Mouse (Mus musculus) CH12F3 (cell line): ENCODE results near the gene A4galt.
"Not testable (repeated sequence)": the region's sequence is repeated elsewhere in the genome, so short reads cannot be mapped to it uniquely, and the experiment has no call there.

Experiments used
- in situ Hi-C: fragments of 300-500 bp; cut with MboI; formaldehyde crosslinking; loops from 2 replicates; pipeline ENCODE4 v1.14.3; 2020; ENCODE audit warnings: low sequenced_read_pairs

A4galt gene

DNA sequence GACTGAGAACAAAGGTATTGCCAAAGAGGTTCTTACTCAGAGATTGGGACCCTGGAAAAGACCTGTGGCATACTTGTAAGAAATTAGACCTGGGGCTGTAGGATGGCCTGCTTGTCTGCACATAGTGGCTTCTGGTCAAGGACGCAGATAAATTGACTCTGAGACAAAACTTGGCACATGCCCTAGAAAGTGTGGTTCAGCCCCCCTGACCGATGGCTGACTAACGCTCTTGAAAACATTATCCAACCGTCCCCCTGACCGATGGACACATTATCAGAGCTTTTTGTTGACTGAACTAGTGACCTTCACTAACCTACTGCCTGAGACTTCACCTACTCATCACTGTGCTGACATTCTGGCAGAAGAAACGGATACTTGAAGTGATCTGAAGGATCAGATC is 18.4 kb upstream of the A4galt start:
- in situ Hi-C loops = not testable (repeated sequence)

DNA sequence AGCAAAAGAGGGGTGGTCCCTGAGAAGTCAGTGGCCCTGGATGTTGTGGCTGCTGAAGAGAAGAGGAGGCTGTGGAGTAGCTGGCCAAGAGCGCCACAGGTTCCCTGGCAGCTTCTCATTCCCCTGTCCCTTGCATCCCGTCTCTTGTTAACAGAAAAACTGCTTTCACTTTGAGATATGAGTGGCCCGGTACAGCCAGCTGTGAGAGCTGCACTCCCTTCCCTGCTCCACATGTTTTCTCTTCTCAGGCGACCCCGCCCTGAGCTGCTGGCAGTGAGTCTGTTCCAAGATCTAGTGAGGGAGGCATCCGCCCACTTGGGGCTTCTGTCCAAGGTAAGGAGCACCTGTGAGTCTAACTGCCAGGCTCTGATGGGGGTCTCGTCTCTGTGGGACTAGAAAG is 16.9 kb upstream of the A4galt start:
- in situ Hi-C loops = not testable (repeated sequence)

DNA sequence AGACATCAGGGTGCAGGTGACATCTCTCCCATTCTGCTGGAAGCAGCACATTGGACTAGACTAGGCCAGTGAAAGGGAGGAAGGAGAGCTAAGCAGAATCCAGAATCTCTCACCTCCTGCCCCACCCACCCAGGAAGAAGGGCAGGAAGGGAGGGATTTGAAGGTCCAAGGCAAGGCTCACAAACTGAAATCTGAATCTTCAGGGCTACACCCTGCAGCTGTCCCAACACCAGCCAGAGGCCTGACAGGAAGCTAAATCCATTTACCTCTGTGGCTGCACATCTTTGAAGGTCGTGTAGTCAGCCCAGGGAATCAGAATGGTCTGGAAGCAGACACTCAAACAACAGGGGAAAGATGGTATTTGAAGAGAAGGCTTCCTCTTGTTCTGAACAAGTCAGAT is 13.7 kb upstream of the A4galt start:
- in situ Hi-C loops = no loop called here

DNA sequence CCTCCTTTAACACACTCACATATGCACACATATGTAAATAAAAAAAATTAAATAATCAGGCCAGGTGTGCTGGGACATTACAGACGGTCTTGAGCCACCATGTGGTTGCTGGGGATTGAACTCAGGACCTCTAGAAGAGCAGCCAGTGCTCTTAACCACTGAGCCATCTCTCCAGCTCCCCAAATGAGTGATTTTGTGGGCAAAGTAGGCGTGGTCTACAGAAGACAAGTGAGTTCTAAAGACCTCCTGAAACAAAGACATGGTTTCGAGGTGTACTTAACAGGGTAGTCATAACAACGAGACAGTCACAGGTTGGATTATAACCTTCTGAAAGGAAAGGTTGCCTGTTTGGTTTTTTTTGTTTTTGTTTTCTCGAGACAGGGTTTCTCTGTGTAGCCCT is 11.8 kb upstream of the A4galt start:
- in situ Hi-C loops = no loop called here

DNA sequence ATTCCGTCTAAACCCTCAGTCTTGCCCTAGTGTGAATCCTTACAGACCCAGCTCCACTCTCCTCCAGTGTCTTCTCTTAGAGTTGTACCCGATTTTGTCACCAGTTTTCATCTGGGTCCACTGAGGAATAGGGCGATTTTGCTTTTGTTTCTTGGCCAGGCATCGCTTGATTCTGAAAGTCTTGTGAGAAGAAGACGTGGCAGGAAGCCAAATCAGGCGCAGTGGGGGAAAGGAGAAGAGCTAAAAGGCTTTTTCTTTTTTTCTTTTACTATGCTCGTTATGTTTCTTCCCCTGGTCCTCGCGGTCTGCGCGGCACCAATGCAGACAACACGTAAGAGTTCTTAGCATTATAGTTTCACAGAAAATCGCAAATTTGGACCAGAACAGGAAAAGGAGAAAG is 6.3 kb upstream of the A4galt start:
- in situ Hi-C loops = no loop called here

DNA sequence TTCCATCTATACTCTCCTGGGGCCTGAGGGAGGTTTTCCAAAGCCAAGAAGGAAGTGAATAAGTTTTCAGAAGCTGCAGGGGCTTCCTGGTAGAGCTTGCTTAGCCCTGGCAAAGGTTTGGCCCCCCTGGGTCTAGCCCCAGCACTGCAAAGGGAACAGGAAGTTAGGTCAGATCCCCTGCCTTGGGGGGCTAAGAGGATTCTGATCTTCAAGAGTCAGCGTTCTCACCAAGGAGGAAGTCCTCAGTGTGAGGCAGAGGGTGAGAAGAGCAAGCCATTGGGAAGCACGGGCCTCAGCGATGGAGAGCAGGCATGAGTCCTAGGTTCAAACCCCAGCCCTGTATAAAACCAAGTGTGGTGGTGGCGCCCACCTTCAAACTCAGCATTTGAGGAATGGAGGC is 4.9 kb upstream of the A4galt start:
- in situ Hi-C loops = no loop called here

DNA sequence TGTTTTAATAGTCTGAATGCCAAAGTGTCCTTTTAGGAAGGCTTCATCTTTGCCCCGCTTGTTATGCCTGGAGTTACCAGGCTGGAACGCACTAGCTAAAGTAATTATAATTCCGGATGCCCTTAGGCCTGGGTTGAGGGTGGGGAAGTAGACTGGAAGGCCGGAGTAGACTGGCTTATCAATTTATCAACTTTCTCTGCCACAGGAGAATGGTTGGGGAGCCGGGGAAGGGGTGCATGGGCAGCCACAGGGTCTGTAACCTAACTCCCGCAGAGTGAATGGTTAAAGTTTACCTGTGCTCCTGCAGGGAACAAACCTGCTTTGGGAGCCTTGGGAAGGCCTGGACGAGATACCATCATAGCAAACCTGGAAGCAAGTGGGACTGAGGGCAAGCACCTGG is 4.4 kb upstream of the A4galt start:
- in situ Hi-C loops = no loop called here

DNA sequence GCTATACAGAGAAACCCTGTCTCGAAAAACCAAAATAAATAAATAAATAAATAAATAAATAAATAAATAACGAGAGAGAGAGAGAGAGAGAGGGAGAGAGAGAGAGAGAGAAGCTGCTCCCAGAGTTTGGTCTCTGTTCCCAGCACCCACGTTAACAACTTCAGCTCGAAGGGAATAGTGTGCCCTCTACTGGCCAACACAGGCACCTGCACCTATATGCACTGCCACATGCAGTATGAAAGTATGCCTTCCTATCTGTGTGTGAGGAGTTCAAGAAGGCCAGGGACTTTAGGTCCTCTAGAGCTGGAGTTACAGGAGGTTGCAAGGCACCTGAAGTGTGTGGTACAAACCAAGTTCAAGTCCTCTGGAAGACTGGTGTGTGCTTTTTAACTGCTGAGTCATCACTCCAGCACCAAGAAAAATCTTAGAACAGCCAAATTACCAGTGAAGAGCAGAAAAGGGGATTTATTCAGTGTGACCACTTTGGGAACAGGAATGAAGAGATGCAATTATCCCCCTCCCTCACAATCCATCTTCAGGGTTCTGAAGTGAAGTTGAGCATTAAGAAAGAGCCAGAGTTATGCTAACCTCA is 3.7 kb upstream of the A4galt start:
- in situ Hi-C loops = no loop called here

DNA sequence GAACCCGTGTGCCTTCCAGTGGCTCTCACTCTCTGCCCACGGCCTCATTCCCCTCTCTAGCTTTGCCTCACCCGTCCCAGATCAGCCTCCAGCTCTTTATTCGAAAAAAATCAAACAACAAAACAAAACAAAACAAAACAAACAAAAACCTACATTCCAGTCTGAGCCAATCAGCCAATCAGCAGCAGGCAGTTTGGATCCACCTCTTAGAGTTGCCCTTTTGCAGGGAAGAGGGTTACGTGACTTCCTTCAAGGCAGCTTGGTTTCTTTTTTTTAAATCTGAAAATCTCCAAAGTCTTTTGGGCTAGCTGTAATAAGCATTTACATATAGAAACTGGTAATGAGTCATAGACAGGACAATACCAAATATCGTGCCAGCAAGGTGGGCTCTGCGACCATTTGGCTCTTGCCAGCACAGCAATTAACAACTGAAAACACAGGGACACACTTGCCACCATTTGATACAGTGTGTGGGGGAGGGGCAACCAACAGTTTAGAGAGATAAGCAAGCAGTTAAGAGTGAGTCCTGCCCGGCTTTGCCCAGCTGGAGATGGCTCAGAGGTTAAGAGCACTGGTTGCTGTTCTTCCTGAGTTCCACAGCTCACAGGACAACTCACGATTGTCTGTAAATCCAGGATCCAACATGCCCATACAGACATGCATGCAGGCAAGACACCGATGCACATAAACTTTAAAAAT is 2.9 kb upstream of the A4galt start:
- in situ Hi-C loops = no loop called here

DNA sequence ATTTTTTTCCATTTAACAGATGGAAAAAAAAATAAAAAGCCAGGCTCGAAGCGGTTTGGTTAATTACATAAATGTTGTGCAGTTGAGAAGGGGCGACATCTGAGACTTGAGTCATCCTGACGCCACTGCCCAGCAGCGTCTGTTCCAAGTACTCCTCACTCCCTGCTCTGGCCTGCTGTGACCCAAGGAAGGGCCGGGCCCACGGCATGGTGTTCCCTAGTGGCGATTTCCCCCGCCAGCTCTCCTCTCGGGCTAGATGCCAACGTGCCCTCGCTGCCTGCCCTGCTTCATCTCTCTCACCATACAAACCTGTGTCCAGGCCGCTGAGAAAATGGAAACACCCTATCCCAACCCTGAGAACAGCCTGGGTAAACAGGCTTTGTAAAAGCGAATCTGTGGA is 486 bp upstream of the A4galt start:
- in situ Hi-C loops = no loop called here

DNA sequence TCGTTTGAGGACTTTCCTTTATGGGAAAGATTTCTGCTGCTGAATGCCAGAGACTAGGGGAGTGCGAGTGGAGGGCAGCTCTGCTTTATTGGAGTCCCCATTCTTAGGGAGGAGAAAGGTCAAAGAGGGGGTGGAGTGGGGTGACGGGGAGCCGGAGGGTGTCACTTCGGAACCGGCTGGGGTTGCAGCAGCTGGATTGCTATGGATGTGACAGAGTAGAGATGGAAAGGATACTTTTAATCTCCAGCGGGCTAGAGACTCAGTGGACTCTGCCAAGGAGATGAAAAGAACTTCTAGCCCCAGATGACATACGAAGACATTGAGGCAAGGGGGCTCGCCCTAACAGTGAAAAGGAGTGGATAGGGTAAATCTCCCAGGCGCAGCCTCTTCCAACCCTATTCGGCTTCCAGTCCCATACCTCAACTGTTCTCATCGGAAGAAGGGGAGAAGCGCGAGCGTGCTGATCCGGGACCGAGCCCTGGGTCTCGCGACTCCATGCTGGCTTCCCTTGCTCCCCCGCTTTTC is 861 bp downstream of the A4galt start:
- in situ Hi-C loops = no loop called here

DNA sequence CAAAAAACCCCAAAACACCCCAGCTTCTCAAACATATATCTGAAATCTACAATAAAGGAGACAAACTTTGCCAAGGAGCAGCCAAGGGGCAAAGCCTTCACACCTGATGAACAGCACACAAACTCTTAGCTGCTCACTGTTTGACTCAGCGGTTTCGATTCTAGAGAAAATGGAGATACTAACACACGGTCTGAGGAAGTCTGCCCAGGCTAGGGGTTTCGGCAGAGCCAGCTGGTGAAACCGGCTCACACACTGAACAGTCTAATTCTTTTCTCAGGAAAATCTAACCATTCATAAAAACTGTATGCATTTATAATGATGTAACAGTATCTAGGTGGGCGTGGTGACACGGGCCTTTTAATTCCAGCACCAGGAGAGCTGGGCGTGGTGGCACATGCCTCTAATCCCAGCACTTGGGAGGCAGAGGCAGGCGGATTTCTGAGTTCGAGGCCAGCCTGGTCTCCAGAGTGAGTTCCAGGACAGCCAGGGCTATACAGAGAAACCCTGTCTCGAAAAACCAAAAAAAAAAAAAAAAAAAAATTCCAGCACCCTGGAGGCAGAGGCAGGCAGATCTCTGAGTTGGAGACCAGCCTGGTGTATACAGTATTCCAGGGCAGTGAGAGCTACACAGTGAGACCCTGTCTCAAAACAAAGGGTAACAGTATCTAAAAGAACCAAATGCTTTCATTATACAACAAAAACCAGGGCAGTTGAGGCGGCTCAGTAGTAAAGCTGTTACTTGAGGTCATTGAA is 1.9 kb downstream of the A4galt start:
- in situ Hi-C loops = no loop called here

DNA sequence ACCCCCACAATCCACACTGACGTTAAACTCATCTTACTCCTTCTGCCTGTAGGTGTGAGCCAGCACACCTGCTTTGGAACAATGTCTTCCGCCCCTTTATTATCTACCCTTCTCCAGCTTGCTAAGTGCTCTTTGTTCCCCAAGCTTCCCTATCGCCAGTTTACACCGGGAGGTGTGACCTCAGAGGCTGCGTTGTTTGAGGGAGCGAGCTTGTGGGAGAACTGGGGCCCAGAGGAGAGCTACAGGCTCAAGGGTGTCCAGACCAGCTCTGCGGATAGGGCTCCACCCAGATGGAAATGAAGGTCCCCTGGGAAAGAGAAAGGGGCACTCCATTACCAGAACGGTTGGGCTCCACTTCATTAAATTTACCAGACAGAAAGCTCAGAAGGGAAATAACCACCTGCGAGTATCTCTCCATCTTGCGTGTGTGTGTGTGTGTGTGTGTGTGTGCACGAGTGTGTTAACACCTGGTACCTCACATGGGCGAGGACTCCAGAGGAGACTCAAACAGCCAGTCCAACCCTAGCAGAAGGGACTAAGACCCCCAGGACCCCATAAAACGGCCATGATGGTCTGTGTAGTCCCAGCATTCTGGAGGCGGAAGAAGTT is 3.2 kb downstream of the A4galt start:
- in situ Hi-C loops = no loop called here

DNA sequence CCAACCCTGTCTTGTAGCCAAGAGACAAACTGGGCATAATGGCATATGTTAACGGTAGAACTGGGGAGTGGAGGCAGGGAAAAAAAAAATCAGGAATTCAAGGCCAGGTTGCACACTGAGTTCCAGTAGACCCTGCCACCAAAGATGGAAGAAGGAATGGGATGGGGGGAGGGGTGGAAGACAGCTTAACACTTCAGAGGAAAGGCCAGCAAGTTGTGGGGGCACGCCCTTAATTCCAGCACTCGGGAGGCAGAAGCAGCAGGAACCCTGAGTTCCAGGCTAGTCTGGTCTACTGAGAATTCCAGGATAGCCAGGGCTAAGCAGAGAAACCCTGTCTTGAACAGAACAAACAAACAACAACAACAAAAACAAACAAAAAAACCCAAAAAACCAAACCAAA is 7.2 kb downstream of the A4galt start:
- in situ Hi-C loops = no loop called here

DNA sequence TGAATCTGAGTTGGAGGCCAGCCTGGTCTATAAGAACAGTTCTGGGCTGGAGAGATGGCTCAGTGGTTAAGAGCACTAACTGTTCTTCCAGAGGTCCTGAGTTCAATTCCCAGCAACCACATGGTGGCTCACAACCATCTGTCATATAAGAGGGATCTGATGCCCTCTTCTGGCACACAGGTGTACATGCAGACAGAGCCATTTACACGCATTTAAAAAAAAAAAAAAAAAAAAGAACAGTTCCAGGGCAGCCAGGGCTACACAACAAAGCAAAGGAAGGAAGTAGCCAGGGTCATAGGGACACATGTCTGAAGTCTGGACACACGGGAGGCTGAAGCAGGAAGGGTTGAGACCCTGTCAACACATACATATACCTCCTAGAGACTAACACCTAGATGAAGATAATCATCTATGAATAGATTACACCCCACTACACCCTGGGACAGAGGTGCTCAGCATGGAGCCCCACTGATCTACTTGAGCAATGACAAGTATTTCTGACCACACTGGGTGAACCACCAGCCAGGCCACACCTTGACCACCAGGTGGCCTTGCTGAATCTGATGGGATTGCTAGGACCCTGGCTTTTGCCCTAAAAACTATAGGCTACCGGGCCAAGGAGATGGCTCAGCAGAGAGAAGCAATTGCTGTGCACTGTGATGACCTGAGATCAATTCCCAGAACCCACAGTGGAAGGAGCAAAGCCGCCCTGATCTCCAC is 9.5 kb downstream of the A4galt start:
- in situ Hi-C loops = no loop called here

DNA sequence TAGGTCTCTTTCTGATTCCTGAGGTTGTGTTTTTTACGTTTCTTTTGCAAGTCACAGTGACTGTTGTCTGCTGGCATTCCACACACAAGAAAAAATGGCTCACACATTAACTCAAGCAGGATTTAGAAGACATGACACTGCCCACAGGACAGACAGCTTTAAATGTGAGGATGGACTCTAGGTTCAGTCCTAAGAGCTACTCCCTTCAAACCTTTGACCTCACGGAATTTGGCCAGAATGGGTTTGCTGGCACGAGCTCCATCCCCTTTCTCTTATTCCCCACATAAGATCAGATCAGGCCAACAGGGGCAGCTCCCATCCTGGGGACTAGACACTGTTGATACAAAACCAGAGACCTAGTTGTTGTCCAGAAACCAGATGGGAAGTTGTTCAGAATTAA is 10.1 kb downstream of the A4galt start:
- in situ Hi-C loops = no loop called here

DNA sequence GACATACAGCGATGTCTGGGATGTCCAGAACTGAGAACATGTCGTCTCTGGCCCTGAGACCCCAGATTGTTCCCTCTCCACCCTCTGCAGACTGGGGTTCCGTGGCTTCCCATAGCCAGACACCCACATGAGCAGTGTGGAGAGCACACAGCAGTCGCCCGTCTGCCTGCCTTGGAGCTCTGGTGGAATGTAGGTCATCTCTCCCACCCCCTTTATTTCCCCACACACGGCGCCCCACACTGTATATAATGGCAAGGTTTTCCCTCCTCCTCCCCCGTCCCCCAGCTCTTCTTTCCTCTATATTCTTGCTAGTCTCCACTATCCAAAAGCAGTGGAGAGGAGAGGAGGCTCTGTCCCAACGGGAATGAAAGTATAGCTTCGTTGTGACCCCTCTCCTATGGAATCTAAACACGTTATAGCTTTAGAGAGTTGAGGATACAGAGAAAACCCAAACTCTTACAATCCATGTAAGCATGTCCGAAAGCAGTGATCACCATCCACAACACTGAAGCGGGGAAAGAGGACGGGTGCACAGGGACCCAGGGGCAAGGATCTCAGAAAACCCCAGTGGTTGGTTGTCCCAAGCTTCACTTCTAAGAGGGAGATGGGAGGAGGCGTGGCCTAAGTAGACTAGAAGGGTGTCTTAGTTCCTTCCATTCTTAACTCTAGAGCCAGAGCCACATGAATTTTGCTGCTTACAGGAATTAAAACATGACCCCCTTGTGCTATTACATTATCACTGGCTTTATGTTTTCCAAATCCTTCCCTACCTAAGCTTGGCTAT is 13.9 kb downstream of the A4galt start:
- in situ Hi-C loops = no loop called here

DNA sequence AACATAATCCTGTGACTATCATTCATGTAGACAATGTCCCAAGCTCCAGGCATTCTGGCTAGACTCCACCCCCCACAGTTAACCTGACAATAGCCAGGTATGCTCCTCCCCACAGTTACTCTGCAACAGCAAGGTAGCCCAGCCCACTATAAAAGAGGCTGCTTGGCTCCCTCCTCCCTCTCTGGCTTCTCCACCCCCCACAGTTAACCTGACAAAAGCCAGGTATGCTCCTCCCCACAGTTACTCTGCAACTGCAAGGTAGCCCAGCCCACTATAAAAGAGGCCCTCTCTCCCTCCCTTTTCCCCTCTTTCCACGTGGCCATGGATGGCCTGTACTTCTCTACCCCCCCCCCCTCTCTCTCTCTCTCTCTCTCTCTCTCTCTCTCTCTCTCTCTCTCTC is 14.8 kb downstream of the A4galt start:
- in situ Hi-C loops = no loop called here

DNA sequence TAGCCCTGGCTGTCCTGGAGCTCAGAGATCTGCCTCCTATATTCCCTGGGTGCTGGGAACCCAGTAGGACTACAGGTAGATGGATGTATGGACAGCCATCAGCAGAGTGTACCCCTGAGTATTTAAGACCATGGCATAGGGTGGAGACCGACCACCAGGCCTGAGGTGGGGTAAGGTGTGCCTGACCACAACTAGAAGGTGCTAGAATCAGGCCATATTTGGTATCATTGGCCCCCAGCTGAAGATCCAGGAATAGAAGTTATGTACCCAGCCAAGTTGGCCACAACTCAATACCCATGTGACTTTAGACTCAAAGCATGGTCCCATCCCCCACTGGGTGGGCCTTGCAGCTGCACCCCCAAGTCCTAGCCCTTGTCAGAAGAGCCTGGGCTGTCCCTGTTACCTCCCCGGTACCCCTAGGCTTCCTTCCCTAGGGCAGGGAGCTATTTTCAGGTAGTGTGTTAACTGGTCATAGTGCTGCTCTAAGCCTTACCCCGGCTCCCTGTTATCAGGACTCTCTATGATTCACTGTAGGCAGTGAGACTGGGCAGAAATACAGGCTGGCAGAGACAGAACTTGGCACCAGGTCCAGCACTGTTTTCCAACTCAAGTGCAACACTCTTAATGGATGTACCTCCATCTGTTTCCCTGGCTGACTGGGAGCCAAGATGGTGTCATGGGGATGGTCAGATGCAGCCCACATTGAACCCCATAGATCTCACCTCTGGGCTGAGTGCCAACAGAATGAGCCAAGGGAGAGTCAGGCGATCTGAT is 18.2 kb downstream of the A4galt start:
- in situ Hi-C loops = no loop called here

DNA sequence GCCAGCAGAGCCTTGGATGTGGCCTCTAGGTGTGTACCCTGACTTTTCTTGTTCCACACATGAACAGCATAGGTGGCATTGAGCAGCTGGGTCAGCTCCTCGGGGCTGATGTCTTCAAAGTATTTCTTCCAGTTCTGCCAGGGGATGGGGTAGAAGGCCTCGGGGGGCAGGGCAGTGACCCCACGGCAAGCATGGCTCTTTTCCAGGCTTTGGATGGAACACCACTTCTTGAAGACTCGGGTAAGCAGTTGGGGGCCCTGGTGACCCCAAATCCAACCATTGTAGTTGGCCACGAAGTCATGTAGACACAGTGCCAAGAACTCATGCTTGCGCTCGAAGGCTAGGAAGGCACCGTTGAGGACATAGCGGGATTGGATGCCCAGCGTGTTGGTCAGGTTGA is 24.0 kb downstream of the A4galt start:
- in situ Hi-C loops = no loop called here
